Mouse (Mus musculus): ENCODE results near the gene Lnx2.

Lnx2 gene

GRCm38 (mm10) chr5:147015191-147015590, 61.2 kb downstream of the Lnx2 start:
- no peak for DNase-seq

GRCm38 (mm10) chr5:147013845-147014244, 62.5 kb downstream of the Lnx2 start:
- no peak for DNase-seq

GRCm38 (mm10) chr5:147011333-147011732, 65.1 kb downstream of the Lnx2 start:
- no peak for DNase-seq

GRCm38 (mm10) chr5:147003303-147003702, 73.1 kb downstream of the Lnx2 start:
- no peak for DNase-seq

GRCm38 (mm10) chr5:147001312-147001711, 75.1 kb downstream of the Lnx2 start:
- DNase-seq, result no peak

GRCm38 (mm10) chr5:146998802-146999201, 77.6 kb downstream of the Lnx2 start:
- DNase-seq, result no peak

GRCm38 (mm10) chr5:146996812-146997211, 79.6 kb downstream of the Lnx2 start:
- DNase-seq, result no peak

GRCm38 (mm10) chr5:146994973-146995372, 81.4 kb downstream of the Lnx2 start:
- DNase-seq, result no peak

- DNase-seq, result no peak
Observed at GRCm38 (mm10) chr5:146993509-146993908, 82.9 kb downstream of the Lnx2 start.

GRCm38 (mm10) chr5:146989051-146989450, 87.3 kb downstream of the Lnx2 start:
- no peak for DNase-seq

GRCm38 (mm10) chr5:146987588-146987987, 88.8 kb downstream of the Lnx2 start:
- no peak for DNase-seq

- DNase-seq, result no peak
Observed at GRCm38 (mm10) chr5:146985725-146986433, 90.5 kb downstream of the Lnx2 start.

GRCm38 (mm10) chr5:146983216-146983615, 93.2 kb downstream of the Lnx2 start:
- DNase-seq, result peak; percentile 69

- DNase-seq, result no peak
Observed at GRCm38 (mm10) chr5:146981376-146981775, 95.0 kb downstream of the Lnx2 start.

- DNase-seq, result no peak
Observed at GRCm38 (mm10) chr5:146974781-146975123, 101.6 kb downstream of the Lnx2 start.

- no peak for DNase-seq
Observed at GRCm38 (mm10) chr5:146973858-146974780, 102.3 kb downstream of the Lnx2 start.

- no peak for DNase-seq
Observed at GRCm38 (mm10) chr5:146973353-146973752, 103.0 kb downstream of the Lnx2 start.

GRCm38 (mm10) chr5:146971776-146972561, 104.4 kb downstream of the Lnx2 start:
- no peak for DNase-seq

- DNase-seq, result no peak
Observed at GRCm38 (mm10) chr5:146968695-146969393, 107.5 kb downstream of the Lnx2 start.

Measured in cerebellum, adult 9-10 months (tissue).